Mouse (Mus musculus): ENCODE measurements around the gene Srrm1. TPM values are rescaled to one million over a fixed set of nuclear protein-coding genes. Genes with fewer than 3 reads are reported as not detected.

The Srrm1 gene
- polyA plus RNA-seq, 2 experiments: 176 to 197 TPM

GRCm38 (mm10) chr4:135306971-135307632 lies 46.0 kb downstream of the Srrm1 start:
- Histone ChIP-seq H3K27me3 (ENCODE audit: control insufficient read depth, insufficient read depth, low read length) (0 out of 2 replicates have a peak, but pooled peaks cover 3% of the 10 kb centered on the region), H3K4me3 (replicated peaks; ENCODE audit: low read length) (no peak overlapping the region), H3K4me2 (replicated peaks; ENCODE audit: low read depth, low read length, severe bottlenecking) (no peak overlapping the region), H3K9ac (ENCODE audit: low read depth, low read length, severe bottlenecking) (no peak overlapping the region), H3K9me3 (ENCODE audit: control insufficient read depth, low read length) (no peaks in the 10 kb centered on the region), H3K36me3 (ENCODE audit: control insufficient read depth, insufficient read depth, low read length) (no peaks in the 10 kb centered on the region), H3K27ac (replicated peaks; ENCODE audit: low read depth, low read length) (no peak overlapping the region), H3K4me1 (ENCODE audit: control insufficient read depth, insufficient read depth, low read length) (peaks cover 12% of the 10 kb centered on the region)
- 50% methylated on average over 17 of the region's 17 CpGs for WGBS
- TF ChIP-seq POLR2A (IDR thresholded peaks at IDR 0.05; ENCODE audit: borderline replicate concordance, extremely low read depth, insufficient read depth, insufficient read length): no peak
- DNase-seq (ENCODE audit: low spot score) (no peak), ATAC-seq (ENCODE audit: low FRiP score, low read depth) (no peak)

GRCm38 (mm10) chr4:135306533-135306932 lies 46.6 kb downstream of the Srrm1 start:
- Histone ChIP-seq H3K4me2 (replicated peaks; ENCODE audit: low read depth, low read length, severe bottlenecking) (no peak overlapping the region), H3K36me3 (ENCODE audit: control insufficient read depth, insufficient read depth, low read length) (no peaks in the 10 kb centered on the region), H3K27ac (replicated peaks; ENCODE audit: low read depth, low read length) (no peak overlapping the region), H3K9me3 (ENCODE audit: control insufficient read depth, low read length) (no peaks in the 10 kb centered on the region), H3K4me1 (ENCODE audit: control insufficient read depth, insufficient read depth, low read length) (peaks cover 12% of the 10 kb centered on the region), H3K4me3 (replicated peaks; ENCODE audit: low read length) (no peak overlapping the region), H3K27me3 (ENCODE audit: control insufficient read depth, insufficient read depth, low read length) (0 out of 2 replicates have a peak, but pooled peaks cover 3% of the 10 kb centered on the region), H3K9ac (ENCODE audit: low read depth, low read length, severe bottlenecking) (no peak overlapping the region)
- ATAC-seq (ENCODE audit: low FRiP score, low read depth): no peak
- no peak for DNase-seq (ENCODE audit: low spot score)
- TF ChIP-seq POLR2A (IDR thresholded peaks at IDR 0.05; ENCODE audit: borderline replicate concordance, extremely low read depth, insufficient read depth, insufficient read length): no peak
- 67% methylated on average over 4 of the region's 4 CpGs for WGBS

GRCm38 (mm10) chr4:135302261-135302660 lies 50.9 kb downstream of the Srrm1 start:
- WGBS: 79% methylated on average over 10 of the region's 10 CpGs
- no peak for ATAC-seq (ENCODE audit: low FRiP score, low read depth)
- H3K4me3 ChIP-seq (replicated peaks; ENCODE audit: low read length): no peak overlapping the region
- H3K4me1 ChIP-seq (ENCODE audit: control insufficient read depth, insufficient read depth, low read length): peaks cover 20% of the 10 kb centered on the region
- no peaks in the 10 kb centered on the region for H3K9me3 ChIP-seq (ENCODE audit: control insufficient read depth, low read length)
- H3K27me3 ChIP-seq (ENCODE audit: control insufficient read depth, insufficient read depth, low read length): no peaks in the 10 kb centered on the region
- no peak overlapping the region for H3K4me2 ChIP-seq (replicated peaks; ENCODE audit: low read depth, low read length, severe bottlenecking)
- no peak for TF ChIP-seq POLR2A (IDR thresholded peaks at IDR 0.05; ENCODE audit: borderline replicate concordance, extremely low read depth, insufficient read depth, insufficient read length)
- no peaks in the 10 kb centered on the region for H3K36me3 ChIP-seq (ENCODE audit: control insufficient read depth, insufficient read depth, low read length)
- no peak overlapping the region for H3K9ac ChIP-seq (ENCODE audit: low read depth, low read length, severe bottlenecking)
- no peak overlapping the region for H3K27ac ChIP-seq (replicated peaks; ENCODE audit: low read depth, low read length)
- DNase-seq (ENCODE audit: low spot score): no peak

- DNase-seq (ENCODE audit: low spot score): no peak
- WGBS: 58% methylated on average over 3 of the region's 3 CpGs
These were observed 52.0 kb downstream of the Srrm1 start for GRCm38 (mm10) chr4:135301166-135301565.

GRCm38 (mm10) chr4:135300248-135301041 lies 52.7 kb downstream of the Srrm1 start:
- Histone ChIP-seq H3K4me1 (ENCODE audit: control insufficient read depth, insufficient read depth, low read length) (peaks cover 23% of the 10 kb centered on the region), H3K9ac (ENCODE audit: low read depth, low read length, severe bottlenecking) (no peak overlapping the region), H3K36me3 (ENCODE audit: control insufficient read depth, insufficient read depth, low read length) (no peaks in the 10 kb centered on the region), H3K4me2 (replicated peaks; ENCODE audit: low read depth, low read length, severe bottlenecking) (no peak overlapping the region), H3K4me3 (replicated peaks; ENCODE audit: low read length) (no peak overlapping the region), H3K9me3 (ENCODE audit: control insufficient read depth, low read length) (no peaks in the 10 kb centered on the region), H3K27me3 (ENCODE audit: control insufficient read depth, insufficient read depth, low read length) (no peaks in the 10 kb centered on the region), H3K27ac (replicated peaks; ENCODE audit: low read depth, low read length) (no peak overlapping the region)
- TF ChIP-seq POLR2A (IDR thresholded peaks at IDR 0.05; ENCODE audit: borderline replicate concordance, extremely low read depth, insufficient read depth, insufficient read length): no peak
- 89% methylated on average over 26 of the region's 26 CpGs for WGBS
- ATAC-seq (ENCODE audit: low FRiP score, low read depth) (no peak), DNase-seq (ENCODE audit: low spot score) (no peak)

More at GRCm38 (mm10) chr4:135301166-135301565, 52.0 kb downstream of the Srrm1 start:
- H3K9me3 ChIP-seq (ENCODE audit: control insufficient read depth, low read length): no peaks in the 10 kb centered on the region
- H3K4me3 ChIP-seq (replicated peaks; ENCODE audit: low read length): no peak overlapping the region
- TF ChIP-seq POLR2A (IDR thresholded peaks at IDR 0.05; ENCODE audit: borderline replicate concordance, extremely low read depth, insufficient read depth, insufficient read length): no peak
- no peaks in the 10 kb centered on the region for H3K36me3 ChIP-seq (ENCODE audit: control insufficient read depth, insufficient read depth, low read length)
- no peak overlapping the region for H3K9ac ChIP-seq (ENCODE audit: low read depth, low read length, severe bottlenecking)
- no peak for ATAC-seq (ENCODE audit: low FRiP score, low read depth)
- H3K27me3 ChIP-seq (ENCODE audit: control insufficient read depth, insufficient read depth, low read length): no peaks in the 10 kb centered on the region
- peaks cover 23% of the 10 kb centered on the region for H3K4me1 ChIP-seq (ENCODE audit: control insufficient read depth, insufficient read depth, low read length)
- H3K4me2 ChIP-seq (replicated peaks; ENCODE audit: low read depth, low read length, severe bottlenecking): no peak overlapping the region
- no peak overlapping the region for H3K27ac ChIP-seq (replicated peaks; ENCODE audit: low read depth, low read length)

Data from limb, embryonic 14.5 days (tissue).